Mouse (Mus musculus): ENCODE measurements around the gene Rxfp4.

The Rxfp4 gene

GRCm38 (mm10) chr3:88651669-88652618, 998 bp downstream of the Rxfp4 start:
- DNase-seq = no peak

- no peak for DNase-seq
Observed at GRCm38 (mm10) chr3:88650713-88651504, 2.0 kb downstream of the Rxfp4 start.

- no peak for DNase-seq
Observed at GRCm38 (mm10) chr3:88649967-88650366, 3.0 kb downstream of the Rxfp4 start.

- DNase-seq = no peak
Observed at GRCm38 (mm10) chr3:88649186-88649585, 3.8 kb downstream of the Rxfp4 start.

- no peak for DNase-seq
Observed at GRCm38 (mm10) chr3:88648452-88649168, 4.3 kb downstream of the Rxfp4 start.

- DNase-seq = no peak
Observed at GRCm38 (mm10) chr3:88647779-88648413, 5.0 kb downstream of the Rxfp4 start.

GRCm38 (mm10) chr3:88647076-88647475, 5.9 kb downstream of the Rxfp4 start:
- no peak for DNase-seq

- DNase-seq = no peak
Observed at GRCm38 (mm10) chr3:88646426-88646995, 6.4 kb downstream of the Rxfp4 start.

- DNase-seq = no peak
Observed at GRCm38 (mm10) chr3:88645937-88646336, 7.0 kb downstream of the Rxfp4 start.

GRCm38 (mm10) chr3:88643078-88643477, 9.9 kb downstream of the Rxfp4 start:
- DNase-seq = no peak

- DNase-seq = no peak
Observed at GRCm38 (mm10) chr3:88640676-88641075, 12.3 kb downstream of the Rxfp4 start.

GRCm38 (mm10) chr3:88639239-88639638, 13.7 kb downstream of the Rxfp4 start:
- DNase-seq = no peak

GRCm38 (mm10) chr3:88637134-88637533, 15.8 kb downstream of the Rxfp4 start:
- DNase-seq = no peak

- DNase-seq = no peak
Observed at GRCm38 (mm10) chr3:88636555-88636986, 16.4 kb downstream of the Rxfp4 start.

GRCm38 (mm10) chr3:88635506-88636275, 17.3 kb downstream of the Rxfp4 start:
- DNase-seq = no peak

GRCm38 (mm10) chr3:88633056-88633455, 19.9 kb downstream of the Rxfp4 start:
- no peak for DNase-seq

- no peak for DNase-seq
Observed at GRCm38 (mm10) chr3:88631921-88632587, 20.9 kb downstream of the Rxfp4 start.

- no peak for DNase-seq
Observed at GRCm38 (mm10) chr3:88630849-88631341, 22.0 kb downstream of the Rxfp4 start.

- no peak for DNase-seq
Observed at GRCm38 (mm10) chr3:88630018-88630417, 22.9 kb downstream of the Rxfp4 start.

- DNase-seq = no peak
Observed at GRCm38 (mm10) chr3:88629244-88629643, 23.7 kb downstream of the Rxfp4 start.

- DNase-seq = no peak
Observed at GRCm38 (mm10) chr3:88628766-88629165, 24.2 kb downstream of the Rxfp4 start.

Data from cerebellum, adult 8-10 months (tissue).